ENCODE assay signal across 11 mouse cellular contexts in the genomic region with DNA sequence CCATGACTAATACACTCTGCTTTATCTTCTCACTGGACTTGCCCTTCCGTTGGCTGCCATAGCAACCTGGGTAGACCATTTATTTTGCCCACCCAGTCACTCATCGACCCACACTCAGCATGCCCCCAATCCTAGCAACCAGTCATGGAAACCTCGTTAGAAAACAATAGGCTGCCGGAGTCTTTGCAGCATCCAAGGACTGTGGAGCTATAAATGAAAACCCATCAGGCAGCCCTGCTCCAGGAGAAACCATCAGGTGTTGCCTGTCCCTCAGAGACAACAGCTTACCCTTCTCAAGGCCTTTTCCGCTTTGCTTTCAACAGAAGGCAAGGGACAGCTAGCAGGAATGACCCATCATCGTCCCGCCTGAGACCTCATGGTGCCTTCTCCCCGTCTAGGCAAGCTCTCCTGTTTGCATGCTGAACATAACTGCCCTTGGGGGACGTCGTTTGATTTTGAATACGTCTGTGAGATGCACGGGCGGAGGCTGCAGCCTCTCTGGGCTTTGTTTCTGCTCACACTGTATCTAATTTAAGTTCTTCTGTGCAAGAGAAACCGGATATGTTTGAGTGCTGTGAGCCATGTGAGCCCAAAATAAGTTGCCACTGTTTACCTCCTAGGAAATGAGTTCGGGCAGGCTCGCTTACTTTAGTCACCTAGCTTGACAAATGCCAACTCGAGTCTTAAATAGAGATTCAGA. TPM values are rescaled to one million over a fixed set of nuclear protein-coding genes. Genes with fewer than 3 reads are reported as not detected.
A peak's percentile ranks its signal among the peaks of the same experiment; 100 is the strongest.
DNase-seq lines count a peak whose midpoint lies in the region; ATAC-seq lines count a peak whose summit lies in the region.
"Had no signal": no experiment of that assay in that cellular context is flagged by ENCODE, and none has a peak within 500 bp of the region (broad histone marks: within the 10 kb centered on the region; RNA-seq: fewer than 3 reads in every experiment).

No protein-coding gene starts in this region.

- H3K4me1 ChIP-seq in hindbrain, embryonic 14.5 days (replicated peaks; ENCODE audit: control insufficient read depth, insufficient read depth, low read length), result peaks cover 36% of the 10 kb centered on the region; the same call in 1 of the 2 replicates
- H3K4me1 ChIP-seq in neural tube, embryonic 12.5 days, result peaks cover 31% of the 10 kb centered on the region

- ATAC-seq in hindbrain, embryonic 14.5 days (ENCODE audit: low FRiP score), result peak; percentile 78
- peak; percentile 82 for ATAC-seq in neural tube, embryonic 12.5 days (ENCODE audit: low FRiP score, low read depth)
- no peak for ATAC-seq in megakaryocyte-erythroid progenitor cell, adult 5-6 weeks (replicated peaks; ENCODE audit: low FRiP score, low TSS enrichment, poor library complexity, severe bottlenecking)
- ATAC-seq: intestine, embryonic 16.5 days had no signal

- H3K9ac ChIP-seq in hindbrain, embryonic 14.5 days, result 0 out of 2 replicates have a peak overlapping the region, but pooled peaks have one; percentile 4
- no peak overlapping the region for H3K9ac ChIP-seq in neural tube, embryonic 12.5 days

- whole genome bisulfite sequencing in hindbrain, embryonic 14.5 days, result 15% methylated on average over 17 of the region's 17 CpGs
- WGBS in neural tube, embryonic 12.5 days, result 24% methylated on average over 17 of the region's 17 CpGs

- no peak overlapping the region for H3K4me3 ChIP-seq in hindbrain, embryonic 14.5 days (replicated peaks; ENCODE audit: low read length)
- no peak overlapping the region for H3K4me3 ChIP-seq in neural tube, embryonic 12.5 days

- H3K27me3 ChIP-seq in hindbrain, embryonic 14.5 days (ENCODE audit: control insufficient read depth, insufficient read depth, low read length), result no peaks in the 10 kb centered on the region
- no peaks in the 10 kb centered on the region for H3K27me3 ChIP-seq in neural tube, embryonic 12.5 days (replicated peaks)

- H3K27ac ChIP-seq in hindbrain, embryonic 14.5 days, result peak overlapping the region; percentile 88
- H3K27ac ChIP-seq in neural tube, embryonic 12.5 days, result peak overlapping the region; percentile 54; the same call in 1 of the 2 replicates

- H3K4me2 ChIP-seq in hindbrain, embryonic 14.5 days (replicated peaks), result peak overlapping the region; percentile 27
- H3K4me2 ChIP-seq in neural tube, embryonic 12.5 days (replicated peaks), result peak overlapping the region; percentile 50

- peak; percentile 19 to 38 for DNase-seq in layer of hippocampus, postnatal 10 days (ENCODE audit: low spot score in 2 of 2)
- DNase-seq in layer of hippocampus, adult 8-10 months (ENCODE audit: low spot score in 2 of 2), result no peak
- peak; percentile 62 for DNase-seq in embryo, embryonic 9.5 days (ENCODE audit: extremely low spot score)
- peak; percentile 71 for DNase-seq in hindbrain, embryonic 14.5 days (ENCODE audit: low spot score)
- no peak for DNase-seq in adrenal gland, adult 8-10 months
- DNase-seq in spleen, postnatal 36 days (ENCODE audit: low spot score in 2 of 2), result no peak
- DNase-seq: heart, adult 18-20 months had no signal

- no peaks in the 10 kb centered on the region for H3K9me3 ChIP-seq in hindbrain, embryonic 14.5 days (ENCODE audit: control insufficient read depth, low read length)
- H3K9me3 ChIP-seq in neural tube, embryonic 12.5 days, result no peaks in the 10 kb centered on the region

- no peaks in the 10 kb centered on the region for H3K36me3 ChIP-seq in hindbrain, embryonic 14.5 days (replicated peaks; ENCODE audit: control insufficient read depth, insufficient read depth)
- no peaks in the 10 kb centered on the region for H3K36me3 ChIP-seq in neural tube, embryonic 12.5 days

RNA-seq across cellular contexts. Expression of gene Rtn1, which starts 34.8 kb away (rescaled TPM):
- total RNA-seq in layer of hippocampus, postnatal 10 days (2021), result 1,000 to 10,000 TPM; 1,519 to 1,613 TPM
- total RNA-seq in layer of hippocampus, adult 8-10 months (2022), result 1,000 to 10,000 TPM; 1,208 to 1,335 (median 1,272) TPM
- polyA plus RNA-seq in hindbrain, embryonic 14.5 days (2014; fragmentation: Nextera tagmentation; extraction: Ambion mirVana), result 2,853 and 2,859 TPM in 2 replicates
- polyA plus RNA-seq in neural tube, embryonic 12.5 days (2016; fragmentation: Nextera tagmentation; extraction: Ambion mirVana), result 999 and 1,030 TPM in 2 replicates
- not detected in 2 replicates for total RNA-seq in megakaryocyte-erythroid progenitor cell, adult 5-6 weeks (2014; fragmentation: Nextera tagmentation)
- not detected in 2 replicates for total RNA-seq in megakaryocyte-erythroid progenitor cell, adult 5-6 weeks (2017)
- total RNA-seq in adrenal gland, adult 8-10 months (2022), result 10 to 100 TPM; 29.4 to 51.8 (median 36.0) TPM
- polyA plus RNA-seq: C2C12 had no signal

Comparison
In these comparisons a context has a peak if more than half of its experiments do, and no peak if none do; other contexts are left out.
1. DNase-seq: peak in layer of hippocampus, postnatal 10 days (2 of 2), embryo, embryonic 9.5 days (single experiment) and hindbrain, embryonic 14.5 days (single experiment); none in layer of hippocampus, adult 8-10 months (0 of 2), adrenal gland, adult 8-10 months (single experiment) and spleen, postnatal 36 days (0 of 2).
2. RNA of gene Rtn1, which starts 34.8 kb away (total RNA-seq): 1,519 to 1,613 TPM in layer of hippocampus, postnatal 10 days, 1,208 to 1,335 TPM in layer of hippocampus, adult 8-10 months and 29.4 to 51.8 TPM in adrenal gland, adult 8-10 months; not detected in megakaryocyte-erythroid progenitor cell, adult 5-6 weeks; every median in the first group is over 10 times any median in the second.